Mouse (Mus musculus) lung, adult 2 months (tissue): ENCODE results near the gene Gm4881.

ENCODE experiments used
- CTCF ChIP-seq: fragments of 200-500 bp; IDR thresholded peaks from 2 replicates; pipeline ENCODE4 v1.5.1; 2011; ENCODE audit warnings: mild to moderate bottlenecking, low read length, control low read depth; ENCODE audit not compliant: insufficient read depth
- POLR2A ChIP-seq: fragments of 200-500 bp; IDR thresholded peaks from 2 replicates; pipeline ENCODE4 v1.6.1; 2011; ENCODE audit warnings: low read depth, mild to moderate bottlenecking, control low read depth, low read length, borderline replicate concordance; ENCODE audit errors: extremely low read depth

DNA sequence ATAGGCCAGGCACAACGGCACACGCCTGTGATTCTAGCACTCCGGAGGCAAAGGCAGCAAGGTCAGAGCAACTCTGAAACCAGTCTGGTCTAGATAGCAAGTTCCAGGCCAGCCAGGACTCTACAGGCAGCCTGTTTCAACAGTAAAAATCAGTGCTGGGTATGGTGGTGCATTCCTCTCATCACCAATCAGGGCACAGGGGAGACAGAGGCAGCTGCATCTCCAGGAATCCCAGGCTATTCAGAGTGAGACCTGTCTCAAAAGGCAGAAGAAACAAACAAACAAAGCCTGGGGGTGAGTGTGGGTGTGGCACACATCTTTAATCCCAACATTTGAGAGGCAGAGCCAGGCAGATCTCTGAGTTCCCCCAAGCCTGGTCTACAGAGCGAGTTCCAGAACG, 39.1 kb upstream of the Gm4881 start:
- TF ChIP-seq POLR2A (no peak), CTCF (no peak)
